Mouse (Mus musculus): ENCODE data around the gene Banp.

GRCm38 (mm10) chr8:121967977-121968376, 18.4 kb downstream of the Banp start:
- TF ChIP-seq TAL1 (conservative IDR thresholded peaks at IDR 0.05; ENCODE audit: low read depth, low read length), result no peak
- TF ChIP-seq CTCF (IDR thresholded peaks at IDR 0.05; ENCODE audit: low read depth, low read length), result no peak
- TF ChIP-seq POLR2AphosphoS5 (IDR thresholded peaks at IDR 0.05; ENCODE audit: insufficient replicate concordance, low read depth, low read length), result no peak
- no peak for TF ChIP-seq GATA1 (IDR thresholded peaks at IDR 0.05; ENCODE audit: borderline replicate concordance, low read length)
- TF ChIP-seq GATA2 (IDR thresholded peaks at IDR 0.05; ENCODE audit: borderline replicate concordance, low read depth, low read length), result no peak
